Comparison of ENCODE assay signal across 23 mouse cellular contexts in the genomic region with DNA sequence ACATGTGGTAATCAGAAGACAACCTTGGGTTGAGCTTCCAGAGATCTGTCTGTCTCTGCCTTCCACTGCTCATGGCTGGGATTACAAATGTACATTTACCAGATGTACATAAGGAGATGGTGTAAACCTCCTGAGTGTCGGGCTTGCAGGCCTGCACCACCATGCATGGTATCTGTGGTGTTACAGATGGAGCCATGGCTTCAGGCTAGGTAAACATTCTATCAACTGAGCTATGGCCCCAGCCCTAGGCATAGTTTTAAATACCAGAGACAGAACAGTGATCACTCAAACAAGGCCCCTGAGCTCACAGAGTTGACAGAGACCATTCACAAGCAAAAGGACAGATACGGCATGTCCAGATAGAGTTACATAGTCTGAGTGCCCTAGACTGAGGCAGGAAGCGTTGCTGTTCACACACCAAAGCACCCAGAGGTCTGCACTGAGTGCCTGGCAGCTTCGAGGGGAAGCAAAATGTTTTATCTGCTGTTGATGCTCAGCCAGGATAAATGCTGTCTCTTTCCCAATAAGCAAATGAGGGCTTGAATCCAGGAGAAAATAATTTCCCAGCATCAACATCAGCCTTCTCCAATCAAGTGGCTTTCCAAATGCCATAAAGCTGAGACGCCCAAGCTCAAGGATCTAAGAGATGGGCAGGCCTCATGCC.
DNase-seq lines count a peak whose midpoint lies in the region; ATAC-seq and TF ChIP-seq lines count a peak whose summit lies in the region.
"Had no signal": no experiment of that assay in that cellular context is flagged by ENCODE, and none has a peak within 500 bp of the region (broad histone marks: within the 10 kb centered on the region; RNA-seq: fewer than 3 reads in every experiment).

No protein-coding gene starts in this region.

- H3K4me3 ChIP-seq in forebrain, embryonic 14.5 days (ENCODE audit: low read depth, low read length), result no peak overlapping the region
- no peak overlapping the region for H3K4me3 ChIP-seq in forebrain, embryonic 10.5 days
- no peak overlapping the region for H3K4me3 ChIP-seq in lung, embryonic 15.5 days
- H3K4me3 ChIP-seq in lung, adult 2 months (replicated peaks; ENCODE audit: extremely low read depth, low read depth, low read length), result no peak overlapping the region
- H3K4me3 ChIP-seq in intestine, embryonic 16.5 days (ENCODE audit: low read length), result no peak overlapping the region
- no peak overlapping the region for H3K4me3 ChIP-seq in stomach, embryonic 14.5 days (ENCODE audit: low read depth, low read length)
- H3K4me3 ChIP-seq in midbrain, embryonic 11.5 days (ENCODE audit: low read depth, low read length), result no peak overlapping the region
- H3K4me3 ChIP-seq: gastrocnemius, adult 2 months; heart, embryonic 15.5 days; left cerebral cortex, adult 2 months; limb, embryonic 12.5 days; liver, embryonic 12.5 days; midbrain, embryonic 15.5 days had no signal

- DNase-seq in forebrain, embryonic 14.5 days (ENCODE audit: low spot score), result peak; percentile 3
- no peak for DNase-seq in forebrain, embryonic 10.5 days (ENCODE audit: extremely low spot score, low spot score)
- no peak for DNase-seq in lung, adult 2 months
- no peak for DNase-seq in spleen, postnatal 4 days (ENCODE audit: low spot score in 2 of 2)
- no peak for DNase-seq in midbrain, embryonic 11.5 days (ENCODE audit: low spot score, missing footprints)
- DNase-seq: adrenal gland, postnatal 25 days; cerebellum, adult 11 months; cerebellum, postnatal 10 days; gastrocnemius, adult 2 months; heart, adult 18-20 months; kidney, adult 8-10 months; kidney, postnatal 36 days; layer of hippocampus, adult 9-11 months; thymus, postnatal 4 days had no signal

- TF ChIP-seq POLR2A in lung, adult 2 months (IDR thresholded peaks at IDR 0.05; ENCODE audit: borderline replicate concordance, extremely low read depth, low read depth, low read length), result no peak

- no peaks in the 10 kb centered on the region for H3K9me3 ChIP-seq in forebrain, embryonic 14.5 days (replicated peaks; ENCODE audit: control insufficient read depth, low read length)
- no peaks in the 10 kb centered on the region for H3K9me3 ChIP-seq in forebrain, embryonic 10.5 days
- H3K9me3 ChIP-seq in lung, embryonic 15.5 days, result no peaks in the 10 kb centered on the region
- no peaks in the 10 kb centered on the region for H3K9me3 ChIP-seq in intestine, embryonic 16.5 days (ENCODE audit: control insufficient read depth, low read length)
- no peaks in the 10 kb centered on the region for H3K9me3 ChIP-seq in stomach, embryonic 14.5 days (ENCODE audit: control insufficient read depth, low read depth, low read length)
- H3K9me3 ChIP-seq in midbrain, embryonic 11.5 days (ENCODE audit: control insufficient read depth, low read length), result no peaks in the 10 kb centered on the region
- H3K9me3 ChIP-seq: G1E; heart, embryonic 15.5 days; limb, embryonic 12.5 days; liver, embryonic 12.5 days; midbrain, embryonic 15.5 days had no signal

- no peak overlapping the region for H3K27ac ChIP-seq in forebrain, embryonic 14.5 days (ENCODE audit: low read depth, low read length)
- no peak overlapping the region for H3K27ac ChIP-seq in forebrain, embryonic 10.5 days
- peak overlapping the region; percentile 78 for H3K27ac ChIP-seq in lung, embryonic 15.5 days
- 0 out of 2 replicates have a peak overlapping the region, but pooled peaks have one; percentile 17 for H3K27ac ChIP-seq in intestine, embryonic 16.5 days (ENCODE audit: low read length)
- H3K27ac ChIP-seq in stomach, embryonic 14.5 days (ENCODE audit: low read length), result peak overlapping the region; percentile 15; the same call in 1 of the 2 replicates
- no peak overlapping the region for H3K27ac ChIP-seq in midbrain, embryonic 11.5 days (ENCODE audit: low read depth, low read length)
- H3K27ac ChIP-seq: gastrocnemius, adult 2 months; heart, embryonic 15.5 days; left cerebral cortex, adult 2 months; limb, embryonic 12.5 days; liver, embryonic 12.5 days; midbrain, embryonic 15.5 days had no signal

- no peaks in the 10 kb centered on the region for H3K4me1 ChIP-seq in forebrain, embryonic 14.5 days (ENCODE audit: control insufficient read depth, insufficient read depth, low read length)
- peaks cover 6% of the 10 kb centered on the region; the same call in 1 of the 2 replicates for H3K4me1 ChIP-seq in forebrain, embryonic 10.5 days
- peaks cover 47% of the 10 kb centered on the region for H3K4me1 ChIP-seq in lung, embryonic 15.5 days
- H3K4me1 ChIP-seq in lung, adult 2 months (ENCODE audit: control insufficient read depth, insufficient read depth, low read length), result peaks cover 4% of the 10 kb centered on the region; the same call in 1 of the 2 replicates
- H3K4me1 ChIP-seq in intestine, embryonic 16.5 days (ENCODE audit: control insufficient read depth, insufficient read depth, low read length), result peaks cover 10% of the 10 kb centered on the region
- peaks cover 12% of the 10 kb centered on the region; the same call in 1 of the 2 replicates for H3K4me1 ChIP-seq in stomach, embryonic 14.5 days (ENCODE audit: control insufficient read depth, insufficient read depth, low read length)
- H3K4me1 ChIP-seq in midbrain, embryonic 11.5 days (ENCODE audit: control insufficient read depth, insufficient read depth, low read length), result no peaks in the 10 kb centered on the region
- H3K4me1 ChIP-seq: midbrain, embryonic 15.5 days had no signal

- H3K9ac ChIP-seq in forebrain, embryonic 14.5 days (ENCODE audit: low read length), result no peak overlapping the region
- H3K9ac ChIP-seq in lung, embryonic 15.5 days, result no peak overlapping the region
- no peak overlapping the region for H3K9ac ChIP-seq in intestine, embryonic 16.5 days (ENCODE audit: low read depth, low read length)
- H3K9ac ChIP-seq in stomach, embryonic 14.5 days (replicated peaks; ENCODE audit: low read depth, low read length), result no peak overlapping the region
- H3K9ac ChIP-seq in midbrain, embryonic 11.5 days (ENCODE audit: low read length), result no peak overlapping the region
- H3K9ac ChIP-seq: heart, embryonic 15.5 days; limb, embryonic 12.5 days; liver, embryonic 12.5 days; midbrain, embryonic 15.5 days had no signal

- H3K36me3 ChIP-seq in forebrain, embryonic 14.5 days (ENCODE audit: control insufficient read depth, insufficient read depth, low read length), result no peaks in the 10 kb centered on the region
- H3K36me3 ChIP-seq in forebrain, embryonic 10.5 days (replicated peaks), result no peaks in the 10 kb centered on the region
- H3K36me3 ChIP-seq in lung, embryonic 15.5 days, result no peaks in the 10 kb centered on the region
- no peaks in the 10 kb centered on the region for H3K36me3 ChIP-seq in intestine, embryonic 16.5 days (ENCODE audit: control insufficient read depth, insufficient read depth, low read length)
- no peaks in the 10 kb centered on the region for H3K36me3 ChIP-seq in stomach, embryonic 14.5 days (ENCODE audit: control insufficient read depth, insufficient read depth, low read length)
- no peaks in the 10 kb centered on the region for H3K36me3 ChIP-seq in midbrain, embryonic 11.5 days (ENCODE audit: control insufficient read depth, insufficient read depth, low read length)
- H3K36me3 ChIP-seq: heart, embryonic 15.5 days; limb, embryonic 12.5 days; liver, embryonic 12.5 days; midbrain, embryonic 15.5 days had no signal

- no peak for ATAC-seq in forebrain, embryonic 14.5 days
- ATAC-seq in lung, embryonic 15.5 days (ENCODE audit: borderline replicate concordance, extremely low read depth, low FRiP score, low TSS enrichment), result peak; percentile 35; the same call in 1 of the 2 replicates
- no peak for ATAC-seq in intestine, embryonic 16.5 days
- ATAC-seq in stomach, embryonic 14.5 days (ENCODE audit: insufficient number of reproducible peaks, insufficient read depth, low FRiP score, low read depth), result no peak
- no peak for ATAC-seq in midbrain, embryonic 11.5 days (ENCODE audit: low FRiP score)
- ATAC-seq: liver, embryonic 12.5 days; midbrain, embryonic 15.5 days had no signal

- no peaks in the 10 kb centered on the region for H3K27me3 ChIP-seq in forebrain, embryonic 14.5 days (replicated peaks; ENCODE audit: control insufficient read depth, insufficient read depth, low read length)
- peaks cover 10% of the 10 kb centered on the region; the same call in 1 of the 2 replicates for H3K27me3 ChIP-seq in forebrain, embryonic 10.5 days (ENCODE audit: poor library complexity, severe bottlenecking)
- H3K27me3 ChIP-seq in lung, embryonic 15.5 days, result no peaks in the 10 kb centered on the region
- no peaks in the 10 kb centered on the region for H3K27me3 ChIP-seq in intestine, embryonic 16.5 days (replicated peaks; ENCODE audit: control insufficient read depth, insufficient read depth, low read length)
- H3K27me3 ChIP-seq in stomach, embryonic 14.5 days (ENCODE audit: control insufficient read depth, insufficient read depth, low read length), result no peaks in the 10 kb centered on the region
- no peaks in the 10 kb centered on the region for H3K27me3 ChIP-seq in midbrain, embryonic 11.5 days (ENCODE audit: control insufficient read depth, insufficient read depth, low read length)
- H3K27me3 ChIP-seq: heart, embryonic 15.5 days; liver, embryonic 12.5 days had no signal

- no peak for TF ChIP-seq CTCF in lung, adult 2 months (IDR thresholded peaks at IDR 0.05; ENCODE audit: insufficient read depth, low read length)

- no peak overlapping the region for H3K4me2 ChIP-seq in forebrain, embryonic 14.5 days (ENCODE audit: low read length)
- no peak overlapping the region for H3K4me2 ChIP-seq in lung, embryonic 15.5 days
- H3K4me2 ChIP-seq in intestine, embryonic 16.5 days (ENCODE audit: low read depth, low read length), result no peak overlapping the region
- H3K4me2 ChIP-seq in stomach, embryonic 14.5 days (replicated peaks; ENCODE audit: low read depth, low read length), result no peak overlapping the region; the same call in 1 of the 2 replicates
- H3K4me2 ChIP-seq in midbrain, embryonic 11.5 days, result no peak overlapping the region
- H3K4me2 ChIP-seq: heart, embryonic 15.5 days; limb, embryonic 12.5 days; liver, embryonic 12.5 days; midbrain, embryonic 15.5 days had no signal

- whole genome bisulfite sequencing in forebrain, embryonic 14.5 days, result 82% methylated on average over 5 of the region's 5 CpGs
- 81% methylated on average over 5 of the region's 5 CpGs for WGBS in forebrain, embryonic 10.5 days
- 37% methylated on average over 5 of the region's 5 CpGs for WGBS in lung, embryonic 15.5 days
- WGBS in lung, adult 2 months, result 40% methylated on average over 5 of the region's 5 CpGs
- WGBS in intestine, embryonic 16.5 days, result 48% methylated on average over 5 of the region's 5 CpGs
- WGBS in stomach, embryonic 14.5 days, result 49% methylated on average over 5 of the region's 5 CpGs
- 83% methylated on average over 5 of the region's 5 CpGs for WGBS in midbrain, embryonic 11.5 days

Comparison
In these comparisons a context has a peak if more than half of its experiments do, and no peak if none do; other contexts are left out.
1. H3K27ac ChIP-seq: peak in lung, embryonic 15.5 days (single experiment), intestine, embryonic 16.5 days (single experiment) and stomach, embryonic 14.5 days (single experiment); none in forebrain, embryonic 14.5 days (single experiment), forebrain, embryonic 10.5 days (single experiment) and midbrain, embryonic 11.5 days (single experiment).